Mouse (Mus musculus) liver, postnatal 0 days (tissue): Measurements from ENCODE around the gene Pik3r6. TPM values are rescaled to one million over a fixed set of nuclear protein-coding genes. Genes with fewer than 3 reads are reported as not detected.

Source experiments
- ATAC-seq: fragments of 200-750 bp; cut with Nextera tagmentation; 2 replicates; pipeline ENCODE4 v1.8.0; 2017; ENCODE audit warnings: mild to moderate bottlenecking, moderate library complexity
- DNase-seq: peaks from one replicate; pipeline ENCODE4 v3.0.0-alpha.2; 2016
- H3K27ac ChIP-seq: fragments of 300-500 bp; sonication (generic); 2 replicates; pipeline ENCODE4 v1.5.1; 2014; ENCODE audit warnings: antibody characterized with exemption, moderate library complexity, mild to moderate bottlenecking, low read depth
- H3K27me3 ChIP-seq: fragments of 300-500 bp; sonication (generic); 2 replicates; pipeline ENCODE4 v1.6.1; 2014; ENCODE audit warnings: low read length, control low read depth, mixed read lengths; ENCODE audit not compliant: insufficient read depth
- H3K36me3 ChIP-seq: fragments of 300-500 bp; sonication (generic); replicated peaks from 2 replicates; pipeline ENCODE4 v1.6.1; 2014; ENCODE audit warnings: mild to moderate bottlenecking, control low read depth, low read length, moderate library complexity, mixed read lengths; ENCODE audit not compliant: insufficient read depth
- H3K4me1 ChIP-seq: fragments of 300-500 bp; sonication (generic); 2 replicates; pipeline ENCODE4 v1.6.1; 2014; ENCODE audit warnings: antibody characterized with exemption, mild to moderate bottlenecking, control low read depth; ENCODE audit not compliant: insufficient read depth
- H3K4me2 ChIP-seq: fragments of 300-500 bp; sonication (generic); 2 replicates; pipeline ENCODE4 v1.6.1; 2014; ENCODE audit warnings: low read depth, mild to moderate bottlenecking, low read length, moderate library complexity, mixed read lengths
- H3K4me3 ChIP-seq: fragments of 300-500 bp; sonication (generic); 2 replicates; pipeline ENCODE4 v1.5.1; 2014; ENCODE audit warnings: low read depth, low read length
- H3K9ac ChIP-seq: fragments of 300-500 bp; sonication (generic); replicated peaks from 2 replicates; pipeline ENCODE4 v1.6.1; 2014; ENCODE audit warnings: mild to moderate bottlenecking, moderate library complexity
- H3K9me3 ChIP-seq: fragments of 300-500 bp; sonication (generic); 2 replicates; pipeline ENCODE4 v1.6.1; 2016; ENCODE audit warnings: mild to moderate bottlenecking, control low read depth, low read length, mixed read lengths
- CTCF ChIP-seq: sonication (generic); IDR thresholded peaks from 2 replicates; pipeline ENCODE4 v1.5.1; 2016; ENCODE audit warnings: antibody characterized with exemption, low read depth
- EP300 ChIP-seq: IDR thresholded peaks from 2 replicates; pipeline ENCODE4 v1.6.1; 2016; ENCODE audit warnings: antibody characterized with exemption, low read depth, mild to moderate bottlenecking
- WGBS: fragments of 180-500 bp; shearing (Covaris S2); extraction: QIAGEN DNeasy Blood & Tissue Kit; methylation state at CpG from one replicate; pipeline ENCODE4 v1.1.7; 2014; ENCODE audit not compliant: insufficient replicate concordance; 5-methylcytosine and 5-hydroxymethylcytosine counted together
- polyA plus RNA-seq: library from polyadenylated mRNA; unstranded; fragments of >200 nt; fragmentation: Nextera tagmentation; extraction: Ambion mirVana; gene quantifications from 2 replicates; pipeline ENCODE4 v1.2.1, GENCODE M21; 2015

Pik3r6 gene
- polyA plus RNA-seq, 1 experiment from 2014 or later, result 2.5 TPM

GRCm38 (mm10) chr11:68475676-68476075 is 27.1 kb upstream of the Pik3r6 start:
- DNase-seq, result no peak
- H3K4me3 ChIP-seq, result no peak overlapping the region
- no peaks in the 10 kb centered on the region for H3K9me3 ChIP-seq
- H3K4me1 ChIP-seq, result no peaks in the 10 kb centered on the region
- WGBS, result 72% methylated on average over 7 of the region's 7 CpGs
- no peak for ATAC-seq
- no peak overlapping the region for H3K27ac ChIP-seq
- H3K27me3 ChIP-seq, result no peaks in the 10 kb centered on the region
- no peak overlapping the region for H3K4me2 ChIP-seq
- H3K9ac ChIP-seq, result no peak overlapping the region
- no peak for TF ChIP-seq CTCF
- no peak for TF ChIP-seq EP300
- no peaks in the 10 kb centered on the region for H3K36me3 ChIP-seq

- no peaks in the 10 kb centered on the region for H3K4me1 ChIP-seq
- H3K9ac ChIP-seq, result no peak overlapping the region
- no peaks in the 10 kb centered on the region for H3K27me3 ChIP-seq
- TF ChIP-seq CTCF, result no peak
- TF ChIP-seq EP300, result no peak
- H3K27ac ChIP-seq, result no peak overlapping the region
- H3K4me2 ChIP-seq, result no peak overlapping the region
- DNase-seq (no peak), ATAC-seq (no peak)
- H3K9me3 ChIP-seq, result no peaks in the 10 kb centered on the region
- 77% methylated on average over 6 of the region's 6 CpGs for WGBS
- no peak overlapping the region for H3K4me3 ChIP-seq
- no peaks in the 10 kb centered on the region for H3K36me3 ChIP-seq
These were observed 25.2 kb upstream of the Pik3r6 start for GRCm38 (mm10) chr11:68477661-68478060.

- Histone ChIP-seq H3K4me3 (no peak overlapping the region), H3K36me3 (no peaks in the 10 kb centered on the region), H3K4me2 (no peak overlapping the region), H3K4me1 (no peaks in the 10 kb centered on the region), H3K27ac (no peak overlapping the region), H3K27me3 (no peaks in the 10 kb centered on the region), H3K9ac (no peak overlapping the region), H3K9me3 (no peaks in the 10 kb centered on the region)
- ATAC-seq, result no peak
- 70% methylated on average over 3 of the region's 3 CpGs for WGBS
- DNase-seq, result no peak
- no peak for TF ChIP-seq EP300
- TF ChIP-seq CTCF, result no peak
These were observed 24.2 kb upstream of the Pik3r6 start for GRCm38 (mm10) chr11:68478574-68478981.

- WGBS, result 88% methylated on average over 4 of the region's 4 CpGs
- Histone ChIP-seq H3K4me2 (no peak overlapping the region), H3K4me1 (no peaks in the 10 kb centered on the region), H3K4me3 (no peak overlapping the region), H3K27ac (no peak overlapping the region), H3K36me3 (no peaks in the 10 kb centered on the region), H3K9me3 (no peaks in the 10 kb centered on the region), H3K9ac (no peak overlapping the region), H3K27me3 (0 out of 2 replicates have a peak, but pooled peaks cover 3% of the 10 kb centered on the region)
- ATAC-seq (no peak), DNase-seq (no peak)
- TF ChIP-seq CTCF (peak; percentile 25), EP300 (no peak)
These were observed 22.2 kb upstream of the Pik3r6 start for GRCm38 (mm10) chr11:68480660-68481059.

GRCm38 (mm10) chr11:68482001-68482400 is 20.8 kb upstream of the Pik3r6 start:
- TF ChIP-seq EP300 (no peak), CTCF (no peak)
- Histone ChIP-seq H3K27ac (no peak overlapping the region), H3K4me2 (no peak overlapping the region), H3K9ac (no peak overlapping the region), H3K36me3 (no peaks in the 10 kb centered on the region), H3K27me3 (0 out of 2 replicates have a peak, but pooled peaks cover 3% of the 10 kb centered on the region), H3K4me1 (no peaks in the 10 kb centered on the region), H3K9me3 (no peaks in the 10 kb centered on the region), H3K4me3 (no peak overlapping the region)
- DNase-seq, result no peak
- no peak for ATAC-seq

- H3K27ac ChIP-seq, result no peak overlapping the region
- H3K4me2 ChIP-seq, result no peak overlapping the region
- ATAC-seq, result no peak
- no peak for DNase-seq
- H3K4me3 ChIP-seq, result no peak overlapping the region
- no peaks in the 10 kb centered on the region for H3K36me3 ChIP-seq
- no peak overlapping the region for H3K9ac ChIP-seq
- 32% methylated on average over 6 of the region's 6 CpGs for WGBS
- H3K4me1 ChIP-seq, result no peaks in the 10 kb centered on the region
- no peak for TF ChIP-seq CTCF
- no peak for TF ChIP-seq EP300
- no peaks in the 10 kb centered on the region for H3K9me3 ChIP-seq
- H3K27me3 ChIP-seq, result 0 out of 2 replicates have a peak, but pooled peaks cover 3% of the 10 kb centered on the region
These were observed 19.6 kb upstream of the Pik3r6 start for GRCm38 (mm10) chr11:68483213-68483612.

- Histone ChIP-seq H3K36me3 (no peaks in the 10 kb centered on the region), H3K4me2 (no peak overlapping the region), H3K9me3 (no peaks in the 10 kb centered on the region), H3K27ac (no peak overlapping the region), H3K4me3 (no peak overlapping the region), H3K9ac (no peak overlapping the region), H3K4me1 (no peaks in the 10 kb centered on the region), H3K27me3 (0 out of 2 replicates have a peak, but pooled peaks cover 3% of the 10 kb centered on the region)
- TF ChIP-seq EP300, result no peak
- no peak for TF ChIP-seq CTCF
- WGBS, result 81% methylated on average over 3 of the region's 3 CpGs
- ATAC-seq (no peak), DNase-seq (no peak)
These were observed 18.4 kb upstream of the Pik3r6 start for GRCm38 (mm10) chr11:68484431-68484830.
